Mouse (Mus musculus) cerebellum, postnatal 25 days (tissue): ENCODE data around the gene Hoxb4.

Experiments
- DNase-seq, 2 experiments: peaks; one replicate each; pipeline ENCODE4 v3.0.0; 2021; ENCODE audit warnings: mixed read lengths in 2 of 2

The Hoxb4 gene

DNA sequence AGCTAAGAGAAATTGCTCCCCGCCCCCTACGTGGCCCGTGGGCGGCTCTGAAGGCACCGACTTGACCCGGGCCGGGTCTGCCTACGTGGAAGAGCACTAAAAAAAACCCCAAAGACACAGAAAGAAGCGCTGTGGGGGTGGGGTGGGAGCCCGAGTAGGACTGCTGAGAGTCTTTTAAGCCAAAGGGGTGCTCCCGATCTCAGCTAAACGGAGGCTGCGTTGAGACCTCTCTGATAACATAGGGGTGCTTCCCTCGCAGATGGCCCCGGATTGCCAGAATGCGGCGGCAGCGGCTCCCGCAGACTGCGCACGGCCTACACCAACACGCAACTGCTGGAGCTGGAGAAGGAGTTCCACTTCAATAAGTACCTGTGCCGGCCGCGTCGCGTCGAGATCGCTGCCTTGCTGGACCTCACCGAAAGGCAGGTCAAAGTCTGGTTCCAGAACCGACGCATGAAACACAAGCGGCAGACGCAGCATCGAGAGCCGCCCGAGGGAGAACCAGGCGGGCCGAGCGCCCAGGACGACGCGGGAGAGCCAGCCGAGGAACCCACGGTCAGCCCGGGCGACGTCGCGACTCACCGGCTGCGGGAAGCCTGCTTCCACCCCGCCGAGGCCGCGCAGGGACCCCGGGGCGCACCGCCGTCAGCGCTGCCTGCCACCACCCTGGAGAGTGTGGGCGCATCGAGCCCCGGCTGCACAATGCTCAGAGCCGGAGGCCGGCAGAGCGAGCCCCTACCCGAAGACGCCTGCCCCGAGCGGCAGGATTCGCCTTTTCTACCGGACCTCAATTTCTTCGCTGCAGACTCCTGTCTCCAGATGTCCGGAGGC, 34.8 kb downstream of the Hoxb4 start:
- DNase-seq, result no peak

DNA sequence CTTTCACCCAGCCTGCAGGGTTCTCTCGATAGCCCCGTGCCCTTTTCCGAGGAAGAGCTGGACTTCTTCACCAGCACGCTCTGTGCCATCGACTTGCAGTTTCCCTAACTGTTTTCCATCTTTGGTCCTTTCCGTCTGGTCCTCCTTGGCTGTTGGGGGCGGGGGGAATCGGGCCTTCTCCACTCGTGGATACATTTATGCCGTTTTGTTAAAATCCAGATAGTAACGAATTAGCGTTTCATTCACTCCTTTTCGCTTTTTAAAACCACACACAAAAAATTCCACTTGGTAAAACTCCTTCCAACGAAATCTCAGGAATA, 35.4 kb downstream of the Hoxb4 start:
- DNase-seq, result peak in 1 of 2 experiments; percentile 33

DNA sequence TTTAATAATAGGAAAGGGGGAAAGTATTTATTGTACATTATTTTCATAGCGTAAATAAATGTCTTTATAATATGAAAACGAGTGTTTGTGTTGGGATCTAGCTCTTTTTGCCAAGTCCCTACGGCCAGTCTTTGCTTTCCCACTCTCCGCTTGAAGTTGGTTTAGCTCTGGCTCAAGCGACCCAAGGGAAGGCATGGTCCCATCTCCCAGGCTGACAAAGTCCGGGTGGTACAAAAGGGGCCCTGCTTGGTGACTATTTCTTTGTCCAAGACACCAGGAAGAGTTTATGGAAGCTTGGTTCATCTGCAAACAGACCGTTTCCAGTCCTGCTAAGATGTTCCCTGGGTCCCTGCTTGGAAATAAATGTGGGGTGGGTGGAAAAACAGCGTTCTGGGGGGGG, 35.9 kb downstream of the Hoxb4 start:
- no peak for DNase-seq

DNA sequence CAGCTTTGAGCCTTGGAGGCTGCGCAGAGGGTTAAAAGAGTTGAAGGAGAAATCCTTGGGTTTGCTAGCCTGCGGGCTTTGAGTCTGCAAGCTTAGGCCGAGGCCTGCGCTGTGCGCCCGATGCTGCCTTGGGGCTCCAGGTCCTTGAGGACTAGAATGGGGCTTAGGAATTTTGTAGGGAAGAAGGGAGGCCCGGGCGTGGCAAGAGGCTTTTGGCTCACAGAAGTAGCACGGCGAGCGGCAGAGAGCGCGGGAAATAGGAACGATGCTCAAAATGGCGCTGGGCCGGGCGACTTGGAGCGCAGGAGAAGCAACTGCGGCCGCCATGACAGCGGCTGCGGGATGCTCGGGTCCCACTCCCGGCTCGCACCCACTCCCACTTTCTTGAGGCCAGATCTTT, 36.3 kb downstream of the Hoxb4 start:
- no peak for DNase-seq

DNA sequence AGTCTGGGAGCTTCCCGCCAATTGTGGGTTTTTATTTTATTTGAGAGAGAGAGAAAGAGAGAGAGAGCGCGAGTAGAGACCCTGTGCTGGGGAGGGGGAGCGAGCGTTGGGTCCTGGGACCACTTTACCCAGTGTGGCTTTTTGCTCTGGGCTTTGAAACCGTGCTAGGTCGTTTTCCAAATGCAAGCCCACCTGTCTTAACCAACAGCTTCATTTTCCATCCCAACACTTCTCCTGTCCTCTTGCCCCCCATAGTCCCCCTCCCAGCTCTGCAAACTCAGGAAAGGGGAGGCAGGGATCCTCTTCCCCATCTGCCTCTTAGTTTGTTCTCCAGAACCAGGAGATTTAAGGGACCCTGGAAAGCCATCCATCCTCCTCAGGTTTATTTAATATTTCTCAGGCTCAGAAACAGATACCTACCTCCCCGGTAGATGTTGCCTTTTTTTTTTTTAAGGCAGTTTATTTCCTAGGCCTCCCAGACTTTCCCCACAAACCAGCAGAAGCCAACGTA, 36.8 kb downstream of the Hoxb4 start:
- no peak for DNase-seq

DNA sequence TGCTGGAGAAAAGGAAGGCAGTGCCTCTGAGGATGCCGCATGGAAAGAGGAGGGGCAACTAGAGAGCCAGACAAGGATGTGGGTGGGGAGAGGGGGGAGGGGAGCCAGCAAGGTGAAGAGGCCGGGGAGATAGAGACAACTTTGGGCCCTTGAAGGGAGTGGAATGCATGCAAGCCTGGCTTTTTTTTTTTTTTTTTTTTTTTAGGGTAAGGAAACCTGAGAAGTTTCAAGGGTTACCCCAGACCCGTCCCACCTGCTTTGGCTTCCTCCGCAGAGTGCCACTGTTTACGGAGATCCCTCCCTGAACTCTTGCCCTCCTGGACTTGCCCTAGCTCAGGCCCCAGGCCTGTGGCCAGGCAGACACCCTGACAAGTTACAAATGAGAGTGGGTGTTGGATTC, 45.7 kb downstream of the Hoxb4 start:
- no peak for DNase-seq

DNA sequence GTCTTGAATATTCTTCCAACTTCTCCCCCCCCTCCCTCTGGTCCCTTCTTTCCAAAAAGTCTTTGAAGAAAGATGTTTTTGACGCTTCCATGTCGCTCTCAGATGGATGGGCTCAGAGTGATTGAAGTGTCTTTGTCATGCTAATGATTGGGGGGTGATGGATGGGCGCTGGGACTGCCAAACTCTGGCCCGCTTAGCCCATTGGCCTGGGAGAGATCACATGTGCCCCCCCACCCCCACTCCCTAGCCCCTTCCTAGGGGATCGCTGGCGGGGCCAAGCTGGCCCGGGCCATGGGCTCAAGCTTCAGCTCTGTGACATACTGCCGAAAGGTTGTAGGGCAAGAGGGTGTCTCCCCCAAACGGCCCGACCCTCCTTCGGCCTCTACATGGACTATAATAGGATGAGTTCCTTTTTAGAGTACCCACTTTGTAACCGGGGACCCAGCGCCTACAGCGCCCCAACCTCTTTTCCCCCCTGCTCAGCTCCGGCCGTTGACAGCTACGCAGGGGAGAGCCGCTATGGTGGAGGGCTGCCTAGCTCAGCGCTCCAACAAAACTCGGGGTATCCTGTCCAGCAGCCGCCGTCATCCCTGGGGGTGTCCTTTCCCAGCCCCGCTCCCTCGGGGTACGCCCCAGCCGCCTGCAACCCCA, 47.5 kb downstream of the Hoxb4 start, which contains the start of gene Hoxb1:
TSS of gene Hoxb1 (plus strand) at position 312 of the 651 bp plus-strand sequence.
- DNase-seq, result no peak

DNA sequence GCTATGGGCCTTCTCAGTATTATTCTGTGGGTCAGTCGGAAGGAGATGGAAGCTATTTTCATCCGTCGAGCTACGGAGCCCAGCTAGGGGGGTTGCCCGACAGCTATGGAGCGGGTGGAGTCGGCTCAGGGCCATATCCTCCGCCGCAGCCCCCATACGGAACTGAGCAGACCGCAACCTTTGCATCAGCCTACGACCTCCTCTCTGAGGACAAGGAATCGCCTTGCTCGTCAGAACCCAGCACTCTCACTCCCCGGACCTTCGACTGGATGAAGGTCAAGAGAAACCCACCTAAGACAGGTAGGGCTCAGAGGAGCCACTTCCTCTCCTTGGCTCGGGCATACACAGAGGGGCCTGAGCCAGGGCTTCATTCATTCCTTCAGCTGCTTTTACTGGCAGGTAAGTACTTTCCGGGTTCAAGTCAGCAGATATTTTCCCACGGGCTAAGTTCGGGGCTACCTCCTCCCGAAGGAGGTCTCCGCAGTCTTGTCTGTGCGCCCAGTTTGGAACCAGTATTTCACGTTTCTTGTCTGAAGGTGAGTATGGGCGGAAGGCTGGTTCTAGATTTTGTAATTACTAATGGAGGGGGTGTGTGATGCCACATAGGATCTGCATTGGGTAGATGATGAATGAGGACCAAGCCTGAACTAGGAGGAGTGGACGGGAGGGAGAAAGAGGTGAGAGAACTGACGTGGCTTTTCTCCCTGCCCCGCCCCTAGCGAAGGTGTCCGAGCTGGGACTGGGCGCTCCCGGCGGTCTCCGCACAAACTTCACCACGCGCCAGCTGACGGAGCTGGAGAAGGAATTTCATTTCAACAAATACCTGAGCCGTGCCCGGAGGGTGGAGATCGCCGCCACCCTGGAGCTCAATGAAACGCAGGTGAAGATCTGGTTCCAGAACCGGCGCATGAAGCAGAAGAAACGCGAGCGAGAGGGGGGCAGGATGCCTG, 48.3 kb downstream of the Hoxb4 start:
- DNase-seq, result no peak

DNA sequence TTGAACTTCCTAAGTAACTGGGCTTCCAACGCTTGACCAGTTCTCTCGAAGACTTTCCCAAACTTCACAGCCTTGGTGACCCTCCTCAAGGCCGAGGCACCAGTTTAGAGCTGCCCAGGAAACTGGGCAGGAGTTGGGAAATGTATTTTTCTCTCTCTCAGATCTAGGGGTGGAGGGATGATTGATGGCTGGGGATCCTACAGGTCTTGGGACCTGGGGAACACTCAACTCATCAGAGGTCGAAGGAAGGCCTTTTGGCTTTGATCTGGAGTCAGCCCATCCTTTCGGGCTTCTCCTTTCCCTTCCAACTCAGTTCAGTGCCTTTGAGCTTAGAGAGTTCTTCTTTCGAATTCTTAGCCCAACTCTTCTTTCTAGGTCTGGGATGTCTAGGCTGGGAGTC, 49.1 kb downstream of the Hoxb4 start:
- no peak for DNase-seq

DNA sequence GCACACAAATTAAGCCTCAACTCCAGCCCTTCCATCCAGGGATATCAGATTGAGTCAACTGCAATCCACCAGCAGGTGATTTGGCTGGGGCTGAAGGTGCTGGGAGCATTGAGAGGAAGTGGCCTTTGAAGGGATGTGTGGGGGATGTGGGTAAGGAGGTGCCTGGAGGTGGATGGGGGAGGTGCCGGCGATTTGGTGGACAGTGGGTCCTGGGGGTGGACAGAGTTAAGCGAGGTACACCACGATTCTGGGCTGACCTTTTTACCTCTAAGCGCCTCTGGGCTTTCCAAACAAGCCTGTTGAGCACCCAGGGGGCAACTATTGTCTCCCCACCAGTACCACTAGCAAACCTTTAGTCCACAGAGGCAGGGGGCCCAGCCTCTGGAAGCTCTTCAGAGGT, 50.6 kb downstream of the Hoxb4 start:
- DNase-seq, result no peak

DNA sequence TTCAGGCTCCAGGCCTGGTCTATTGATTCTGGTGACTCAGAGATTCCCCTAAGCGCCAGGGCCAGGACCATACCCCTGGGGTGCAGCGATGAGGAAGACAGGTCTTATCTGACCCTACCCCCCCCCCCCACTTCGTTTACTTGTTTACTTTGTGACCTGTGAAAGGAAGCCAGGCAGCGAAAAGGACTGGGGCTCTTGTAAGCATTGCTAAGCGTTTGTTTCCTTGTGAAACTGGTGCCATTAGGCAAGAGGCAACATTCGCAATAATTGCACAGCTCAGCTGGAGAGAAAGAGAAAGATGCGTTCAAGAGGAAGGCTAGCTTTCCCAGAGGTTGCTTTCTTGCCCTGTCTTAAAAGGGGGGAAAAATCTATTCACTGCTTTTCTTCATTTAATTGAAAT, 51.1 kb downstream of the Hoxb4 start:
- DNase-seq, result no peak
